Mouse (Mus musculus) embryonic fibroblast, embryonic 13.5 days (primary cell): Measurements from ENCODE around the gene Slc5a10.
A peak's percentile ranks its signal among the peaks of the same experiment; 100 is the strongest.

Experiments
- CTCF ChIP-seq: IDR thresholded peaks from 2 replicates; pipeline ENCODE4 v1.5.1; 2011; ENCODE audit warnings: mild to moderate bottlenecking, control low read depth, low read length, moderate library complexity, borderline replicate concordance; ENCODE audit not compliant: insufficient read depth
- POLR2A ChIP-seq: IDR thresholded peaks from 2 replicates; pipeline ENCODE4 v1.6.1; 2011; ENCODE audit warnings: low read depth, mild to moderate bottlenecking, control low read depth, low read length, moderate library complexity

- TF ChIP-seq CTCF (peak; percentile 95), POLR2A (no peak)
Measured at GRCm38 (mm10) chr11:61714346-61715117, 6.1 kb downstream of the Slc5a10 start.
